Mouse (Mus musculus): Measurements from ENCODE around the gene Fam198a.
A peak's percentile ranks its signal among the peaks of the same experiment; 100 is the strongest.
"Not testable (repeated sequence)": the region's sequence is repeated elsewhere in the genome, so short reads cannot be mapped to it uniquely, and the experiment has no call there.

Fam198a gene

DNA sequence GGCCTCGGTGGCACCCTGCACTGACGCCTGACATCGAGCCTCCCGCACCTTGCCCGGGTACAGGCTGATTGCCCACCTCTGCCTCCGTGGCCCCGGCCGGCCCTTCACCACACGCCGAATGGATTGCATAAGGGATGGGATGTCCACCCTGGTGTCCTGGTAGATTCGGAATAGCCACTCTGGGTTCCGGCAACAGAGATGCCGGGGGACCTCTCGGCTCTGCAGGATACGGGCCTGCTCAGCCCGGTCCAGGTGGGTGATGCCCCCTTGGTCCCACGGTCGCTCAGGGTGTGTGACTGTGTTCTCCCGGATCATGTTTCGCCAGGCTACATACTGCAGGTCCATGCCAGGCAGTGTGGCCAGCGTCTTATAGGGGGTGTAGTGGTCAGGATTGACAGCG, 31.4 kb downstream of the Fam198a start:
- no peak for DNase-seq (ENCODE audit: low read depth)

GRCm38 (mm10) chr9:121982665-121983064, 31.9 kb downstream of the Fam198a start:
- no peak for DNase-seq (ENCODE audit: low read depth)

DNA sequence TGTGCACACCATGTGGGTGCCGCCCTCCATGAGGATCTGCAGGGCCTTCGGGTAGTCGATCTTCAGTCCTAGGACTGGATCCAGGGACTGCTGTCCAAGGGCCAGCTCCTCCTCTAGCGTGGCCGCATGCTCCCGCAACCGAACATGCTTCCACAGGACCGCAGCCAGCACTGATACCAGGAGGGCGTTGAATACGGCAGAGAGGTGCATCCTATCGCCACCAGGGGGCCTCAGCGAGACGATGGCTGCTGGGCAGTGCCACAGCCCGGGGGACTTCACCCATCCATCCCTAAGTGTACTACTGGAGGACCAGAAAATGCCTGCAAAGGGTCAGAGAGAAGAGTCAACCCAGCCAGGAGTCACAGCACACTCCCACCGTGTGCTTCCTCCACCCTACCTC, 32.7 kb downstream of the Fam198a start:
- DNase-seq (ENCODE audit: low read depth), result no peak

GRCm38 (mm10) chr9:121984465-121985461, 34.0 kb downstream of the Fam198a start:
- no peak for DNase-seq (ENCODE audit: low read depth)

- DNase-seq (ENCODE audit: low read depth), result no peak
Observed at GRCm38 (mm10) chr9:121988910-121989309, 38.1 kb downstream of the Fam198a start.

DNA sequence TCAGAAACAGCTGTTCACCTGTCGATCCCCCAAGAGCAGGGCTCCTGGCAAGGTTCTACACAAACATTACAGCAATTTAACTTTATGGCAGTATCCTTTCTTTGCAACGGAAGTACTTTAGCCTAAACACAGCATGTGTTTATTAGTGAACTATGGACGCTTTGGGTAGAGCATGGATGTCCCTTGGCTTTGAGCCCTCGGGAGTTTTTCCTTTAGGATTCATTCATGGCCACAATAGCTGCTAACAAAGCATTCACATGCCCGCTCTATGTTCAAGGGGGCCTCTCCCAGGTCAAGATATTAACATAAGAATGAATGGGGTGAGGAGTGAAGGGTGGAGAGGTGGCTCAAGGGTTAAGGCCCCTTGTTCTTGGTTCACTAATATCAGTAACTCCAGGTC, 38.7 kb downstream of the Fam198a start:
- DNase-seq (ENCODE audit: low read depth), result no peak

GRCm38 (mm10) chr9:121991041-121991440, 40.3 kb downstream of the Fam198a start:
- DNase-seq (ENCODE audit: low read depth), result no peak

DNA sequence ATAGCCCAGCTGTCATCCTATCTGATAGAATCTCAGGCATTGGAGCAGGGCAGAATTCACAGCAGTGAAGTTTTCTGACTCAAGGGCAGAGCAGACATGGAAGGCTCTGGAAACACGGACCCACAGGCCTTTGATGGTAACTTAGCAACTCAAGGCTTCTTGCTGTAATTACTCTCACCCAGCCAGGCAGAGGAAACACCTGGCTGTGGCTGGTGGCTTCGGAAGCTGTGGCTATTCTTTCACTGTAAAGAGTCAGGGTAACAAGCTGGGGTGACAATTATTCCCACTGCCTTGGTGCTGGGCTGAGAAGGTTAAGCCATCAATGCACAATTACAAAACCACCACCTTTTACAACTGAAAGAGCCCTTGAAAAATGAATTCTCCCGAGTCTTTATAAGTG, 42.3 kb downstream of the Fam198a start:
- no peak for DNase-seq (ENCODE audit: low read depth)

GRCm38 (mm10) chr9:121995077-121995476, 44.3 kb downstream of the Fam198a start:
- DNase-seq (ENCODE audit: low read depth), result no peak

- no peak for DNase-seq (ENCODE audit: low read depth)
Observed at GRCm38 (mm10) chr9:121995508-121996131, 44.8 kb downstream of the Fam198a start.

DNA sequence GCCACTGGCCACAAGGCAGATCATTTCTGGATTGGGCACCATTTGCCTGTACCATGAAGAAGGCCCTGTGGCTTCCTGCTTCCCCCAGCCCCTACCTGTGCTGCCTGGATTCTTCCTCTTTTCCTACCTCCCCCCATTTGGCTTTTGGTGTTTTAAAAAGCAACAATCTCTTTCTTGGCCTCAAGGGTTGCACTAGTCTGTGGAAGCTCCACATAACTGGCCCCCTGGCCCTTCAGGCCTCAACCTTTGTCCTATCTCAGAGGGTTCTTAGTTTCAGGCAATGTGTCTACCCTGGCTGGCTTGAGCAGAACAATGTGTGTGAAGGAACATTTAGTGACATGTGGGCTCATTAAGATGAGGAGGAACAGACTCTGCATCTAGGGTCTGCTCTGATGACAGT, 46.2 kb downstream of the Fam198a start, which contains the start of gene Pomgnt2:
Gene Pomgnt2, minus strand, starts transcription at position 101 of the 400 bp plus-strand sequence.
- DNase-seq (ENCODE audit: low read depth), result no peak

DNA sequence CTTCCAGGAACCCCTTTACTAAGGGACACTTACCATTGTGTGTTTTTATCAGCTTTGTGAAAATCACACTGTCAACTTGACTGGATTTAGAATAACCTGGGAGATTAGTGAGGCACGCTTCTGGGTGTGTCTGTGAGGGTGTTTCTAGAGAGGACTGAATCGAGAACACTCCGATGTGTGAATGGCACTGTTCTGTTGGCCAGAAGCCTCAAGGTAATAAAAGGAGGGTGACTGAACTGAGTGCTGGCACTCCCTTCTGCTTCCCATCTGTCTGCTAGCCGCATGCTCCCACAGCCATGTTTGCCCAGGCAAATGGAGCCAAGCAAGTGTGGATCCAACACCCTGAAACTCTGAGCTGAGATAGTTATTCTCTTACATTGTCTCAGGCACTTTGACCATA, 47.2 kb downstream of the Fam198a start:
- DNase-seq (ENCODE audit: low read depth), result no peak

DNA sequence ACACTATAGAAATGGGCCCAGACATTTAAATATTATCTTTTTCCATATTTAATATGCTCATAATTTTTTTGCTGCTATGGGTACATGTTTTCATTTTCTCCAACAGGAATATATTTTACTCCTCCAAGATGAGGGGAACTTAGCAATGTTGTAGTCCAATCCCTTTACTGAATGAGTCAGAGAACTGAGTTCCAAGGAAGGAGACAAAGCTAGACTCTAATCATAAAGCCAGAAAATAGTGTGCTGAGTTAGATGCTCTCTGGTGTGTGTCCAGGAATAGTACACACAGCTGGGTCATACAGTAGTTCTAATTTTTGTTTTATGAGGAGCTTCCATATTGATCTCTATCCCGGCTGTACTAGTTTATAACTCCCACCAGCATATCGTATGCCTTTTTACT, 55.4 kb downstream of the Fam198a start:
- DNase-seq (ENCODE audit: low read depth), result no peak

- no peak for DNase-seq (ENCODE audit: low read depth)
Observed at GRCm38 (mm10) chr9:122006609-122007008, 55.8 kb downstream of the Fam198a start.

DNA sequence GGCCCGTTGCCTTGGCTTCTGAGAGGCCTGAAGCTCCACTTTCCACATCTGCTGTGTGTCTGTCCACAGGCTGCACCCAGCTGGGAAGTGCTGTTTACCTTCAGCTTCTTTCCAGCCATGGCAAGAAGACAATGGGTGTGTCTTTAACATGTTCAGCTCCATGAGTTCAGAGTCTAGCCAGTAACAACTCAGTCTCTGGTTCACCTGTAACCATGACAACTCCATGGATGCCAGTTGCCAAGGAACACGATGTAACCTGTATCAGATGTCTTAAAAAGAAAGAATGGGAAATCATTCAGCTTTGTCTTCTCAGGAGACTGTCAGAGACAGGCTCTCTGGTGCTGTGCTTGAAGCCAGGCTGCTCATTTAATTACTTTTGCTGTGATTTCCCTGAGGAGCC, 58.1 kb downstream of the Fam198a start:
- no peak for DNase-seq (ENCODE audit: low read depth)

- DNase-seq (ENCODE audit: low read depth), result no peak
Observed at GRCm38 (mm10) chr9:122010751-122011150, 60.0 kb downstream of the Fam198a start.

GRCm38 (mm10) chr9:122012816-122013215, 62.0 kb downstream of the Fam198a start:
- DNase-seq (ENCODE audit: low read depth), result no peak

- DNase-seq (ENCODE audit: low read depth), result no peak
Observed at GRCm38 (mm10) chr9:122013629-122014028, 62.8 kb downstream of the Fam198a start.

DNA sequence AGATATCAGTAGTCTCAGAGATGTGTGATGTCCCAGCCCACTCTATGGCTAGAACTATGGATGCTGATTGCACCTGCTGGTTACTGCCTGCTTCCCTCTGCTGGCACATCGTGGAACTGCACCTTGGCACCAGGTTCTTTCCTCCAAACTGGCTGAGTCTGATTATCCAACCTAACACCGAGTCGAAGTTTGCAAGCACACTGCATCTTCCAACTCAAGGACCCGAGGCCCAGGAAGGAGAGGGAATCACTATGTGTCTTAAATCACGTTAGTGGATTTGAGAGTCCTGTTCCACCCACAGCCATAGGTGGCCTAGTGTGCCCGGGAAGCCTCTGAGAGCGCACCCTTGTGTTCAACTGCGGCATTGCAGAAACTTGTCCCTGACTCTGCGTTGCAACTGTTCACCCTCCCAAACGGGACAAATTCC, 63.5 kb downstream of the Fam198a start:
- DNase-seq (ENCODE audit: low read depth), result no peak

DNA sequence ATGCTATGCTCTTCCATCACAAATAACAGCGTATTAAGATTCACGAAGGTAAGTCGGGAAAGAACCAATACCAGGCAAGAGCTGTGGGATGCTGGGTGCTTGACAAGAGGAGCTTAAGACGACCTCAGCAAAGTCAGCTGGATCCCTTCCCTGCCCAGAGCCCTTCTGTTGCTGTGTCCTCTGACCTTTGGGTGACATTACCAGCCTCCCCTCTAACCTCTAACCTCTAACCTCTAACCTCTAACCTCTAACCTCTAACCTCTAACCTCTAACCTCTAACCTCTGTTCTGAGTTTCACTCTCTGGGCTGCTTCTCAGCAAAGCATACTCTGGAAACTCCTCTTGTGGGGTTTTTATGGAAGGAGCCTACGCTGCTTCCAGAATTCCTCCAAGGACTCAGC, 67.3 kb downstream of the Fam198a start:
- DNase-seq (ENCODE audit: low read depth), result no peak

DNA sequence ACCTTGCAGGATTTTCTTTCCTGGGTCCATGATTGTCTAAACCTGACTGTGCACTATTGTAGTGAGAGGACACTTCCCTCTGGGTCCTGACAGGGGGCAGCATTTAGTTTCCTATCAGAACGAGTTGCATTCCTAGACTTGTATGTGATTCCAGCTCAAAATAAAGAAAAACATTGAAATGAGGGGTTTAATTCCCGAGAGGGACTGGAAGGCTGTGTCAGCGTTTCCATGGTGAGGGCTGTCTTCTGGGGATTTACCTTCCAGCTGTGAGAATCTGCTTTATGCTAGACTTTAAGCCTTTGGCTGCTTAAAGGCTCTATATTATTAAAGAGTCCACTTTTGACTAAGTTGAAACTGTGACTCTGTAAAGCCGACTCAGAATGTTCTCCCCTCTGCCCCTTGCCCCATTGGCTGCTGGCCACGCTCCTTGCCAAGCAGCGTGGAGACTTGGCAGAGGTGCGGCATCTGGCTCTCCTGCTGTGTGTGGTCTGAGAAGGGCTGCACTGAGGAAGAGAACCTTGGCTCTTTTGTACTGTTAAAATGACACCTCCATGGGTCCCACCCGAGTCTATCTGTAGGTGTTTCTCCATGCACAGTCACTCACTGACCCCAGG, 68.1 kb downstream of the Fam198a start:
- peak; percentile 72 for DNase-seq (ENCODE audit: low read depth)

DNA sequence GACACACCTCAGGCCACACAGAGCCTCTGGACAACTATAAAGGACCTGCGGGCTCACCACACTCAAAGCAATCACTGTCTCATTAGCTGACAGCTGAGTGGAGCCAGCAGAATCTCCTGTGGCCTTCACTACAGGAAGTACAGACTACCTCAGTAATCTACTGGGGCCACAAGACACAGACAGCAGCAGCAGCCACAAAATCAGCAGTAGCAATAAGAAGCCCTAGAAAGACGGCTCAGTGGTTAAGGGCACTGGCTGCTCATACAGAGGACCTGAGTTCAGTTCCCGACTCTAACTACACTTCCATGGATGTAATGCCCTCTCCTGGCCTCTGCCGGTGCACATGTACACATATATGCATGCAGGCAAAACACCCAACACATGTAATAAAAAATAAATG, 69.5 kb downstream of the Fam198a start:
- DNase-seq (ENCODE audit: low read depth), result no peak

GRCm38 (mm10) chr9:122021171-122021570, 70.4 kb downstream of the Fam198a start:
- not testable (repeated sequence) for DNase-seq (ENCODE audit: low read depth)
